Mouse (Mus musculus): Measurements from ENCODE around the gene Stum. TPM values are rescaled to one million over a fixed set of nuclear protein-coding genes. Genes with fewer than 3 reads are reported as not detected.
"Not testable (repeated sequence)": the region's sequence is repeated elsewhere in the genome, so short reads cannot be mapped to it uniquely, and the experiment has no call there.

The Stum gene
- total and polyA plus RNA-seq, 2 experiments from 2014 or later = 16.7 to 80.7 TPM

DNA sequence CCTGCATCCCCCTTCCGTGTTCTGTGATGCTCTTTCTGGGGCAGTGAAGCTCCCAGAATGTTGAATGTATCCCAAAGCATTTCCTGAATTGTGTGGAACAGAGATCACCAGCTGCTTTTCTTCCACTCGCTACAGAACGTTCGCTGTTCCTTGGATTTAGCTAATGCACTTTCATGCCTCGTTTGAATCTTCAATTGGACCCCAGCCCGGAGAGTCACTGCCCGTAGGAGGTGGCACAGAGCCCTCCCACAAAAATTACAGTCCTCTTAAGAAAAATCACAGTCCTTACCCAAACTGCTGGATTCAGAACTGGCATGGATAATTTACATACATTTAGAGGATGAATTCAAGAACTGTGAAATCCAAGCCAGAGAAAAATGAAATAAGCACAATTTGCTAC is 36.9 kb upstream of the Stum start:
- no peaks in the 10 kb centered on the region for H3K27me3 ChIP-seq (ENCODE audit: insufficient read depth, low read length)
- H3K4me2 ChIP-seq (ENCODE audit: low read depth) = no peak overlapping the region
- no peak for TF ChIP-seq CTCF (IDR thresholded peaks at IDR 0.05; ENCODE audit: low read depth)
- no peaks in the 10 kb centered on the region for H3K36me3 ChIP-seq (ENCODE audit: insufficient read depth)
- H3K9me3 ChIP-seq (ENCODE audit: low read length) = no peaks in the 10 kb centered on the region
- WGBS = 12% methylated on average over 7 of the region's 7 CpGs
- no peak overlapping the region for H3K9ac ChIP-seq
- ATAC-seq (peak; percentile 35; the same call in 1 of the 2 replicates), DNase-seq (peak; percentile 51)
- H3K4me3 ChIP-seq (ENCODE audit: low read depth, low read length) = no peak overlapping the region
- peak overlapping the region; percentile 59 for H3K27ac ChIP-seq (ENCODE audit: low read depth, low read length)
- 0 out of 2 replicates have a peak, but pooled peaks cover 5% of the 10 kb centered on the region for H3K4me1 ChIP-seq (ENCODE audit: insufficient read depth)

DNA sequence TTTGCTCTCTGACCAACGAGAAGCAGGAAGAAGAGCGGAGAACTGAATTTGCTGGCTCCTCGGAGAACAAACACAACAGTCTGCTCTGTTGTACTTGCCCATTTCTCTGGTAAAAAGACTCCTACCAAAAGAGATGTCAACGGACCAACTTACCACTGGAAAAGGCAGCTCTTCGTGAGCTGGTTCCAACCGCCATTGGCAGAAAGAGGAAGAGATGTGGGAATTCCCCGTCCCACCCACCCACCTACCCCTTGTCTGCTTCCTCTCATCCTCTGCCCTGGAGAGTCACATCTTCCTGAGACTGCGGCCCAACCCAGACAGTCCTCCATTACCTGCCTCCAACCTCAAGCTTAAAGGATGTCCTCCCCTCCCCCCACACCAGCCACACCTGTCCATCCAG is 36.2 kb upstream of the Stum start:
- no peaks in the 10 kb centered on the region for H3K9me3 ChIP-seq (ENCODE audit: low read length)
- DNase-seq = no peak
- H3K4me2 ChIP-seq (ENCODE audit: low read depth) = no peak overlapping the region
- no peak for ATAC-seq
- H3K27me3 ChIP-seq (ENCODE audit: insufficient read depth, low read length) = no peaks in the 10 kb centered on the region
- H3K36me3 ChIP-seq (ENCODE audit: insufficient read depth) = no peaks in the 10 kb centered on the region
- no peak for TF ChIP-seq CTCF (IDR thresholded peaks at IDR 0.05; ENCODE audit: low read depth)
- H3K27ac ChIP-seq (ENCODE audit: low read depth, low read length) = no peak overlapping the region
- no peak overlapping the region for H3K4me3 ChIP-seq (ENCODE audit: low read depth, low read length)
- 92% methylated on average over 7 of the region's 8 CpGs for WGBS
- no peak overlapping the region for H3K9ac ChIP-seq
- 0 out of 2 replicates have a peak, but pooled peaks cover 5% of the 10 kb centered on the region for H3K4me1 ChIP-seq (ENCODE audit: insufficient read depth)

DNA sequence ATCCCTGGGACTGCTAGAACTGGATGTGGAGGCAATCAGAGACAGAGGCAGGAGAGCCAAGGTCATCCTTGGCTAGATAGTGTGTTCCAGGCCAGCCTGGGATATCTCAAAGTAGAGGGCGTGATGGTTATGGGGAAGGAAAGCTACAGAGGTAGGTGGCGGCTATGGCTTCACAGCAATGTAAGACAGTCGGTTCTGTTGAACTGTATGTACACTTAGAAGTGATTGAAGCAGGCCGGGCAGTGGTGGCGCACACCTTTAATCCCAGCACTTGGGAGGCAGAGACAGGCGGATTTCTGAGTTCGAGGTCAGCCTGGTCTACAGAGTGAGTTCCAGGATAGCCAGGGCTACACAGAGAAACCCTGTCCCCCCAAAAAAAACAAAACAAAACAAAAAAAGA is 35.6 kb upstream of the Stum start:
- H3K27ac ChIP-seq (ENCODE audit: low read depth, low read length); H3K9me3 ChIP-seq (ENCODE audit: low read length); H3K9ac ChIP-seq; H3K4me1 ChIP-seq (ENCODE audit: insufficient read depth); DNase-seq; H3K4me3 ChIP-seq (ENCODE audit: low read depth, low read length); H3K27me3 ChIP-seq (ENCODE audit: insufficient read depth, low read length); H3K4me2 ChIP-seq (ENCODE audit: low read depth); ATAC-seq; H3K36me3 ChIP-seq (ENCODE audit: insufficient read depth): not testable (repeated sequence)
- WGBS = 96% methylated on average over 7 of the region's 7 CpGs

DNA sequence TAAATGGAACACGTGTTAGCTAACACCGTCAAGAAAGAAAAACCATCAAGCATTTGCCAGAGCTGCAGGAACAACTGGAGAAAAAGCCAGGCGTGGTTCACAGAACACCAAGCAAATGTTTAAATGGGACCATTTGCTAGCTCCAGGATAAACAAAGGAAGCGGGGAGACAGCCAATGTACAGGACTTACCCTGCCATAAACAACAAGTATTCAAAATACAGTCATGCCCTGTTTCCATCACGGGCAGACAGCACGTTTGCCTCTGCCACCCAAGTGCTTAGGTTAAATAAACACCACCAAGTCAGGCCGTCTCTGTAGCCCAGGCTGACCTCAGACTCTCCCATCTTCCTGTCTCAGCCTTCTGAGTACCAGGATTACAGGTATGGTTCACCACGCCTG is 35.1 kb upstream of the Stum start:
- H3K4me1 ChIP-seq (ENCODE audit: insufficient read depth) = 0 out of 2 replicates have a peak, but pooled peaks cover 5% of the 10 kb centered on the region
- no peak for DNase-seq
- H3K27ac ChIP-seq (ENCODE audit: low read depth, low read length) = no peak overlapping the region
- no peaks in the 10 kb centered on the region for H3K27me3 ChIP-seq (ENCODE audit: insufficient read depth, low read length)
- H3K36me3 ChIP-seq (ENCODE audit: insufficient read depth) = no peaks in the 10 kb centered on the region
- no peak overlapping the region for H3K9ac ChIP-seq
- H3K4me2 ChIP-seq (ENCODE audit: low read depth) = no peak overlapping the region
- no peak overlapping the region for H3K4me3 ChIP-seq (ENCODE audit: low read depth, low read length)
- TF ChIP-seq CTCF (IDR thresholded peaks at IDR 0.05; ENCODE audit: low read depth) = no peak
- H3K9me3 ChIP-seq (ENCODE audit: low read length) = no peaks in the 10 kb centered on the region
- no peak for ATAC-seq
- 70% methylated on average over 8 of the region's 8 CpGs for WGBS

DNA sequence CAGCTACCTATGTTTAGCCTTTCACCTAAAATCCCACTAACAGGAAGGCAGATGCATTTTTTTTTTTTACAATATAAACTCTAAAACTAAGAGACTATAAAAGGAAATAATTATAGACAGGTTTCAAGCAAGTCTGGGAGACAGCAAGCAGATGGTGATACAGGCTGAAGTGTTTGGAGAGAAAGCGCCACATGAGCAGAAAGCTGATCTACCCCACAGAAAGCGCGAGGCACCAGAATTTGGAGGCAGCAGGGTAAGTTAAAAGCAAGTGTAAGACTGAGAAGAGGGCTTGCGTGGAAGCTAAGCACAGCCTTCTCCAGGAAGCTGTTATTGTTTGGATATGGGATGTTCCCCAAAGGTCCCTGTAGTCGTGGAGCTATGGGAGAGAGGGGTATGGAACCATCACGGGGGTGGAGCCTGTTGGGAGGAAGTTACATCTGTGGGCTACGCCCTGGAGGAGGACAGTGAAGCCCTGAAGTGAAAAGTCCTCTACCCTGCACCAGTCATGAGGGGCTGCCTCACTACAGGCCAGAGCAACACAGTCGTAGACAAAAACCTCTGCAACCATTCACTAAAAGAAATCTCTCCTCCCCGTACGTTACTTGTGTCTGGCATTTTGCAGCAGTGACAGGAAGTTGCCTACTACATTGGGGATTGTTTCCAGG is 34.2 kb upstream of the Stum start:
- WGBS = 57% methylated on average over 10 of the region's 10 CpGs

DNA sequence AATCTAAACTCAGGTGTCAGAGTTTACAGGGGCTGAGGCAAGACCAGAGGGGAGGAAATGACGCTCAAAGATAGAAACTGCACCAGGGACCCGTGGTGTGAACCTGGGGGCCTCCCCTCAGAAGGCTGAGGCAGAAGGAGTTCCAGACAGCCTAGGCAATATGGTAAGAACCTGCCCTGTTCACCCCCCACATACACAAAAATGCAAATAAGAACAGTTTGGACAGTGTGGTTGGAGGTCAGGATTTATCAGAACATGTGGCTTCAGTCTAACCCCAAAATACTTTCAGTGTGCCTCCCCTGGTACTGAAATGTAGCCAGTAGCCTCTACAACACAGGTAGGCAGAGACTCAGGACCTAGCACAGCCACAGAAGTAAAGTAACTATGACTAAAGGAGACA is 30.8 kb upstream of the Stum start:
- H3K4me3 ChIP-seq (ENCODE audit: low read depth, low read length) = no peak overlapping the region
- H3K36me3 ChIP-seq (ENCODE audit: insufficient read depth) = no peaks in the 10 kb centered on the region
- H3K4me1 ChIP-seq (ENCODE audit: insufficient read depth) = 0 out of 2 replicates have a peak, but pooled peaks cover 3% of the 10 kb centered on the region
- TF ChIP-seq CTCF (IDR thresholded peaks at IDR 0.05; ENCODE audit: low read depth) = no peak
- DNase-seq (no peak), ATAC-seq (no peak)
- H3K9me3 ChIP-seq (ENCODE audit: low read length) = no peaks in the 10 kb centered on the region
- WGBS = 85% methylated on average over 2 of the region's 2 CpGs
- no peaks in the 10 kb centered on the region for H3K27me3 ChIP-seq (ENCODE audit: insufficient read depth, low read length)
- no peak overlapping the region for H3K4me2 ChIP-seq (ENCODE audit: low read depth)
- H3K9ac ChIP-seq = no peak overlapping the region
- H3K27ac ChIP-seq (ENCODE audit: low read depth, low read length) = no peak overlapping the region

More for the DNA sequence above, 34.2 kb upstream of the Stum start:
- H3K27me3 ChIP-seq (ENCODE audit: insufficient read depth, low read length) = no peaks in the 10 kb centered on the region
- ATAC-seq (peak; percentile 62), DNase-seq (peak; percentile 61)
- no peak overlapping the region for H3K9ac ChIP-seq
- peak overlapping the region; percentile 40; the same call in 1 of the 2 replicates for H3K27ac ChIP-seq (ENCODE audit: low read depth, low read length)
- 0 out of 2 replicates have a peak, but pooled peaks cover 5% of the 10 kb centered on the region for H3K4me1 ChIP-seq (ENCODE audit: insufficient read depth)
- TF ChIP-seq CTCF (IDR thresholded peaks at IDR 0.05; ENCODE audit: low read depth) = no peak
- H3K36me3 ChIP-seq (ENCODE audit: insufficient read depth) = no peaks in the 10 kb centered on the region
- H3K9me3 ChIP-seq (ENCODE audit: low read length) = no peaks in the 10 kb centered on the region
- no peak overlapping the region for H3K4me2 ChIP-seq (ENCODE audit: low read depth)
- no peak overlapping the region for H3K4me3 ChIP-seq (ENCODE audit: low read depth, low read length)

DNA sequence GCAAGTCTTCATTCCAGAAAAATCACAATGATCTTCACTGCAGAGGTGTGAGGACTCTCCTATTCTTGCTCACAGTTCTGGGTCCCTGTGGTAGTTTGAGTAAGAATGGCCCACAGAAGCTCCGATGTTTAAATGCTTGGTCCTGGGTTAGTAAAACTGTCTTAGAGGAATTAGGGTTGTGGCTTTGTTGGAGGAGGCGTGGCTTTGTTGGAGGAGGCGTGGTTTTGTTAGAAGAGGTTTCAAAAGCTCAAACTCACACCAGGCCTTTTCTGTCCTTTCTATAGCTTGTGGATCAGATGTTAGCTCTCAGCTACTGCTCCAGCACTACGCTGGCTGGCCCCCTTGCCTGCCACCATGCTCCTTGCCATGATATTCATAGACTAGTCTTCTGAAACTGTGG is 27.6 kb upstream of the Stum start:
- H3K36me3 ChIP-seq (ENCODE audit: insufficient read depth) = no peaks in the 10 kb centered on the region
- 0 out of 2 replicates have a peak, but pooled peaks cover 3% of the 10 kb centered on the region for H3K4me1 ChIP-seq (ENCODE audit: insufficient read depth)
- DNase-seq = no peak
- H3K27ac ChIP-seq (ENCODE audit: low read depth, low read length) = no peak overlapping the region
- H3K9ac ChIP-seq = no peak overlapping the region
- TF ChIP-seq CTCF (IDR thresholded peaks at IDR 0.05; ENCODE audit: low read depth) = no peak
- H3K4me2 ChIP-seq (ENCODE audit: low read depth) = no peak overlapping the region
- H3K27me3 ChIP-seq (ENCODE audit: insufficient read depth, low read length) = no peaks in the 10 kb centered on the region
- 48% methylated on average over 4 of the region's 4 CpGs for WGBS
- no peaks in the 10 kb centered on the region for H3K9me3 ChIP-seq (ENCODE audit: low read length)
- ATAC-seq = no peak
- no peak overlapping the region for H3K4me3 ChIP-seq (ENCODE audit: low read depth, low read length)

Measured in forebrain, postnatal 0 days (tissue).